Mouse (Mus musculus) hindbrain, embryonic 15.5 days (tissue): ENCODE results near the gene Smg6. TPM values are rescaled to one million over a fixed set of nuclear protein-coding genes. Genes with fewer than 3 reads are reported as not detected.

Experiments used
- ATAC-seq: fragments of 200-750 bp; cut with Nextera tagmentation; 2 replicates; pipeline ENCODE4 v1.8.0; 2017; ENCODE audit warnings: low read depth, moderate number of reproducible peaks, moderate TSS enrichment; ENCODE audit not compliant: low FRiP score
- H3K27ac ChIP-seq: fragments of 300-500 bp; sonication (generic); replicated peaks from 2 replicates; pipeline ENCODE4 v1.5.1; 2015; ENCODE audit warnings: mild to moderate bottlenecking, inconsistent platforms
- H3K27me3 ChIP-seq: fragments of 300-500 bp; sonication (generic); 2 replicates; pipeline ENCODE4 v1.6.1; 2015; ENCODE audit warnings: control low read depth, inconsistent platforms
- H3K36me3 ChIP-seq: fragments of 300-500 bp; sonication (generic); 2 replicates; pipeline ENCODE4 v1.6.1; 2015; ENCODE audit warnings: control low read depth, inconsistent platforms
- H3K4me1 ChIP-seq: fragments of 300-500 bp; sonication (generic); replicated peaks from 2 replicates; pipeline ENCODE4 v1.6.1; 2015; ENCODE audit warnings: control low read depth, inconsistent platforms
- H3K4me2 ChIP-seq: fragments of 300-500 bp; sonication (generic); 2 replicates; pipeline ENCODE4 v1.6.1; 2015; ENCODE audit warnings: moderate library complexity, mild to moderate bottlenecking, inconsistent platforms
- H3K4me3 ChIP-seq: fragments of 300-500 bp; sonication (generic); 2 replicates; pipeline ENCODE4 v1.5.1; 2015; ENCODE audit warnings: mild to moderate bottlenecking, inconsistent platforms
- H3K9ac ChIP-seq: fragments of 300-500 bp; sonication (generic); 2 replicates; pipeline ENCODE4 v1.6.1; 2015; ENCODE audit warnings: inconsistent platforms
- H3K9me3 ChIP-seq: fragments of 300-500 bp; sonication (generic); 2 replicates; pipeline ENCODE4 v1.6.1; 2016; ENCODE audit warnings: control low read depth, inconsistent platforms
- WGBS: fragments of 180-500 bp; shearing (Covaris S2); methylation state at CpG from one replicate; pipeline ENCODE4 v1.1.7; 2015; 5-methylcytosine and 5-hydroxymethylcytosine counted together
- polyA plus RNA-seq: library from polyadenylated mRNA; unstranded; fragments of >200 nt; fragmentation: Nextera tagmentation; extraction: Ambion mirVana; gene quantifications from 2 replicates; pipeline ENCODE4 v1.2.1, GENCODE M21; 2015

Smg6 gene
- polyA plus RNA-seq, 1 experiment from 2014 or later, result 13.5 TPM

DNA sequence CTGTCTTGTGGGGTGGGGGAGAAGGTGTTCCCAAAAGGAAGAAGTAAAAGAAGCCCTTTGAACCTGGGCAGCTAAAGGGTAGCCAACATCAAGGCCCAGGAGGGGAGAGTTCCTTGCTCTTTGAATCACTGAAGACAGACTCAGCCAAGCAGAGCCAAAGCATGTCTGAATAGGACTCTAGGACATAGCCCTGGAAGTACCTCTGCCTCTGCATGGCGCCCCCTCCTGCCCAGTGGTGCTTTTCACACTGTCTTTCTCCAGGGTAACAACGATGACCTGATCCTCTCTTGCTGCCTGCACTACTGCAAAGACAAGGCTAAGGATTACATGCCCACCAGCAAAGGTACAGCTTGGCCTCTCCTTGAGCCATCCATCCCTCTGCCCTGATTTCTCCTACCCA lies 233.9 kb downstream of the Smg6 start:
- Histone ChIP-seq H3K4me1 (no peaks in the 10 kb centered on the region), H3K4me2 (no peak overlapping the region), H3K27me3 (peaks cover 23% of the 10 kb centered on the region), H3K9me3 (no peaks in the 10 kb centered on the region), H3K9ac (no peak overlapping the region), H3K27ac (no peak overlapping the region), H3K4me3 (no peak overlapping the region), H3K36me3 (peaks cover 10% of the 10 kb centered on the region; the same call in 1 of the 2 replicates)
- 65% methylated on average over 2 of the region's 2 CpGs for WGBS
- ATAC-seq, result no peak

DNA sequence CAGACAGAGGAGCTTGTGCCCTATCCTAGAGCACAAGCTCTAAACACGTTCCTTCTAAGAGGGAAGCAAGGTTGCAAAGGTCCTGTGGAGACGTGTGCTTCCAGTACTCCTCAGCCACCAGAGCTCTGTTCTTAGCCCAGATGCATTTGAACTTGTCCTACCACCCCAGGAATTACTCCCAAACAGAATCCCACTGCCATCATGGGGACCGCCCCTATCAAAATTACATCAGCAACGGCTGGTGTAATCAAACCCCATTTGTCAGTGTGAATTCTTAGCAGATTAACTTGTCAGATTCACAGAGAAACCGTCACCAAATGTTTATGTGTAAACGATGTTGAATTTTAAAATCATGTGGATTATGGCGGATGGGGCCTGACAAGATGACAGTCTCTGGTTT lies 235.3 kb downstream of the Smg6 start:
- H3K9ac ChIP-seq, result no peak overlapping the region; the same call in 1 of the 2 replicates
- no peak overlapping the region for H3K27ac ChIP-seq
- ATAC-seq, result no peak
- H3K27me3 ChIP-seq, result peaks cover 37% of the 10 kb centered on the region
- peaks cover 9% of the 10 kb centered on the region for H3K4me1 ChIP-seq
- WGBS, result 89% methylated on average over 7 of the region's 7 CpGs
- no peaks in the 10 kb centered on the region for H3K9me3 ChIP-seq
- H3K36me3 ChIP-seq, result peaks cover 10% of the 10 kb centered on the region; the same call in 1 of the 2 replicates
- no peak overlapping the region for H3K4me2 ChIP-seq
- H3K4me3 ChIP-seq, result no peak overlapping the region

DNA sequence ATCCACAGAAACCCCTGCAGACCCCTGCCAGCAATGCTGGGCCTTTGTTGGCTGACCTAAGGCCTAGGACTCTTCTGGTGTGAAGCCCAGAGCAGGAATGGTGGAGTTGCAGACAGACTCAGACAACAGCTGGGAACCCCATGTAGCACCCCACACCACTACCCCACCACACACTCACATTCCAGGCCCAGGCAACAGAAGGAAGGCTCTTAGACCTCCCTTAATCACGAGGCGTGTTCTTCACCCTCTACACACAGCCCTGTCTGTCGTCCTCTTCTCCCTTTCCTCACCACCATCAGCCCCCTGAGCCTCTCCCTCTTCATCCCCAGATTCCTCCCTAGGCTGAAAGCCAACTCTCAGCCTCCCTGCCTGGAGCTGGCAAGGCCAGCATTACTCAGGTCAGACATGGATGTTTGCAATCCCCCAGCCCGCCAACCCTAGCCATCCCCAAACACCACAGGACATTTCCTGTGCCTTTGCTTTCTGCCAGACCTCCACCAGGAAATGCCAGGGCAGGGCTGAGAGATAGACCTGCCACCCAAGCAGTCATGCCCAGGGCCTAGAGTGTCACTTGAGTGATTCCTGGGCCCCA lies 235.9 kb downstream of the Smg6 start:
- no peak for ATAC-seq
- Histone ChIP-seq H3K27me3 (peaks cover 43% of the 10 kb centered on the region), H3K4me2 (no peak overlapping the region), H3K9ac (no peak overlapping the region), H3K27ac (no peak overlapping the region), H3K36me3 (peaks cover 10% of the 10 kb centered on the region; the same call in 1 of the 2 replicates), H3K4me3 (no peak overlapping the region), H3K9me3 (no peaks in the 10 kb centered on the region), H3K4me1 (peaks cover 15% of the 10 kb centered on the region)
- WGBS, result 64% methylated on average over 4 of the region's 4 CpGs

DNA sequence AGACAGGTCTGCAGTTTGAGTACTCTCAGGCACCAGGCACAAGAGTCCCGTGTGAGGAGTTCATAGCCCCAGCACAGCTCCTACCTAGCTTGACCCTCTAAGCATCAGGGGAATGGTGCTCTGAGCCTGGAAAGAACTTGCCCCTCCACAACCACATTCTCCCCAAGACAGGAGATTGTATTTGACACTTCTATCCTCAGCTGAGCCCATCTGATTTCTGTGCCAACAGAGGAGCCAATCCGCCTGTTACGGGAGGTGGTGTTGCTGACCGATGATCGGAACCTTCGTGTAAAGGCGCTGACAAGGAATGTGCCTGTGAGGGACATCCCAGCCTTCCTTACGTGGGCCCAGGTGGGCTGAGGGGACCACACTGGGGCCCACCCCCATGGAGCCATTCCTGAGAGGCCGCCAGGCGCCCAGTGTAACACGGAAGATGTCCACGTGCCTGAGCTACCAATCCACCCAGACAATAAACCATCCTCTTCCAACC lies 237.0 kb downstream of the Smg6 start:
- no peak for ATAC-seq
- Histone ChIP-seq H3K27me3 (peaks cover 54% of the 10 kb centered on the region), H3K9me3 (no peaks in the 10 kb centered on the region), H3K27ac (no peak overlapping the region), H3K4me3 (no peak overlapping the region), H3K9ac (no peak overlapping the region), H3K4me1 (peaks cover 26% of the 10 kb centered on the region), H3K36me3 (peaks cover 7% of the 10 kb centered on the region; the same call in 1 of the 2 replicates), H3K4me2 (no peak overlapping the region)
- WGBS, result 88% methylated on average over 12 of the region's 12 CpGs

DNA sequence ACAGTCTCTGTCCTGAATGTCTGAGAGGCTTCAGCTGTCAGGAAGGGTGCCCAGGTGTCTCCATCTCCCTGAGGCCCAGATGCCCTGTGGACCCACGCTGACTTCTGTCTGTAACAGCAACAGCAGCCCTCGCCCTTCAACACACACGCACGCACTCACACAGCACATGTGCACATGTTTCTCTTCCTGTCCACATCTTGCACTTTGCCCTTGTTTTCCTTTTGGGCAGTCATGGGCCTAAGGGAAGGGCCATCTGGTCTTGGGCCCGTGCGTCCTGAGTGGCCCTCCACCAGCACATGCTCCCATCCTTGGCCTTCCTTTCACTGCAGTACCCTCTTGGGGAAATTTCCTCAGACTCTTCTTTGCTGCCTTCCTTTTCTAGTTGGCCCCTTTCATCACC lies 237.8 kb downstream of the Smg6 start:
- H3K36me3 ChIP-seq, result peaks cover 7% of the 10 kb centered on the region; the same call in 1 of the 2 replicates
- no peaks in the 10 kb centered on the region for H3K9me3 ChIP-seq
- H3K27me3 ChIP-seq, result peaks cover 60% of the 10 kb centered on the region

DNA sequence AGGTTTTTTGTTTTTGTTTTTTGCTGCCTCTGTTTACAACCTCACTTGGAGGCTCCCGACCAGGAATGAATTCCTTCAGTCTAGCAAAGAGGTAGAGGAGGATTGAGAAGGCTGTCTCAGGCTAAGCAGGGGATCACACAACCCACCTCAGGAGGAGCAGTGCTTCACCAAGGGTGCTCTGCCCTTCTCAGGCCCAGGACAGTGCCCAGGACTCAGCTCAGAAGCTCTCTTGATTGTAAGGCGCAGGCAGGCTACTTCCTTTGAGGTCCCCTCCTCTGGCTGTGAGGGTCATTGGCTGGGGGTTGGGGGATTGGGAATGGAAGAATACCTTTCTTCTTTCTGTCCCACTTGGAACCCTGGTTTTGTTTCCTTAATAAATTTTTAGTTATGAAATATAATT lies 238.4 kb downstream of the Smg6 start:
- no peak overlapping the region for H3K4me3 ChIP-seq
- H3K9ac ChIP-seq, result no peak overlapping the region
- peaks cover 40% of the 10 kb centered on the region for H3K4me1 ChIP-seq
- H3K27ac ChIP-seq, result no peak overlapping the region
- H3K36me3 ChIP-seq, result peaks cover 7% of the 10 kb centered on the region; the same call in 1 of the 2 replicates
- no peak for ATAC-seq
- no peak overlapping the region for H3K4me2 ChIP-seq
- H3K9me3 ChIP-seq, result no peaks in the 10 kb centered on the region
- 70% methylated on average over 2 of the region's 2 CpGs for WGBS
- H3K27me3 ChIP-seq, result peaks cover 67% of the 10 kb centered on the region

More for the DNA sequence above, 237.8 kb downstream of the Smg6 start:
- 87% methylated on average over 6 of the region's 6 CpGs for WGBS
- H3K4me1 ChIP-seq, result peaks cover 34% of the 10 kb centered on the region
- no peak overlapping the region for H3K9ac ChIP-seq
- H3K4me2 ChIP-seq, result no peak overlapping the region
- no peak overlapping the region for H3K27ac ChIP-seq
- ATAC-seq, result no peak
- no peak overlapping the region for H3K4me3 ChIP-seq

DNA sequence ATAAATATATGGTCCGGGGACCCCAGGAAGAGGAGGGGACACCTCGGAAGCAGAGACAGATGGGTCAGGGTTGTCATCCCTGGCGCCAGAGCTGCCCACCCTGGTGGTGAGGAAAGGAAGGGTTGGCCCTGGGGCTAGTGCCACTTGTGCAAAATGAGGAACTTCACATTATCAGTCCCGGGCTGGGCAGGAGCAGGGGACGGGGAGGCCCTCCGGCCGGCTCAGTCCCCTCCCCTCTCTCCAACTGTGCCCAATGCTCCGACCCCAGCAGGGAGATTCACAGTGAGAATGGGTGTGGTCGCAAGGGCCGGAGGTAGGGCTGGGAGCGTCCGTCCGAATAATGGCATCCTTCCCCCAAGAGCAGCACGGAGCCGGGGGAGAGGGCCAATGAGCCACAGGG lies 239.1 kb downstream of the Smg6 start:
- no peak for ATAC-seq
- Histone ChIP-seq H3K36me3 (peaks cover 7% of the 10 kb centered on the region; the same call in 1 of the 2 replicates), H3K4me3 (peak overlapping the region; percentile 1; the same call in 1 of the 2 replicates), H3K27ac (no peak overlapping the region), H3K27me3 (peaks cover 69% of the 10 kb centered on the region), H3K9ac (no peak overlapping the region), H3K4me1 (peaks cover 47% of the 10 kb centered on the region), H3K9me3 (no peaks in the 10 kb centered on the region), H3K4me2 (no peak overlapping the region)
- WGBS, result 18% methylated on average over 15 of the region's 15 CpGs

DNA sequence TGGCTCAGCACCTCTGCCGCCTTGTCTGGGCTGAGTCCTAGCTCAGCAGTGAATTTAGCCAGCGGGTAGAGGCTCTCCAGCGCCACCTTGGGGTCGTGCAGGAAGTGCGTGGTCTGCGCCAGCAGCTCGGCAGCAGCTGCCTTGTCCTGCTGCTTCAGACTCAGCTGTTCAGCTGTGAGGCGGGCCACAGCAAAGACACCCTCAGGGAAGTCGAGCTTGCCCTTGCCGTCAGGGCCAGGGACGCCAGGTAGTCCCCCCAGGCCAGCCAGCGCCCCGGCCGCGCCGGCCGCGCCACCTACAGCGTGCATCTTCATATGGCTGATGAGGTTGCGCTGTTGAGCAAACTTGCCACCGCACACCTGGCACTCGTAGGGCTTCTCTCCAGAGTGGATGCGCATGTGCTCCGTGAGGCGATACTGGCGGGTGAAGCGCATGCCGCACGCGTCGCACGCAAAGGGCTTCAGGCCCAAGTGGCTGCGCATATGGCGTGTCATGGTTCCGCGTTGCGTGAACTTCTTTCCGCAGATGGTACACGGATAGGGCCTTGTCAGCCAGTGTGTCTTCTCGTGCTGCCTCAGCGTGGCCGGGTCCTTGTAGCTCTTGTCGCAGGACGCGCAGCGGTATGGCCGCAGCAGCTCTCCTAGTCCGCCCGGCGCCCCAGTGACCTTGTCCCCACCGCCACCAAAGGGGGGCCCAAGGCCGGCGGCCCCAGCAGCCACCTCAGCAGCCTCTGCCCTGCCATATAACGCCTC lies 240.0 kb downstream of the Smg6 start:
- Histone ChIP-seq H3K9me3 (no peaks in the 10 kb centered on the region), H3K4me2 (peak overlapping the region; percentile 98), H3K9ac (peak overlapping the region; percentile 18; the same call in 1 of the 2 replicates), H3K27me3 (peaks cover 69% of the 10 kb centered on the region), H3K36me3 (peaks cover 7% of the 10 kb centered on the region; the same call in 1 of the 2 replicates), H3K27ac (no peak overlapping the region), H3K4me1 (peaks cover 56% of the 10 kb centered on the region), H3K4me3 (peak overlapping the region; percentile 45)
- no peak for ATAC-seq
- 4% methylated on average over 54 of the region's 54 CpGs for WGBS

DNA sequence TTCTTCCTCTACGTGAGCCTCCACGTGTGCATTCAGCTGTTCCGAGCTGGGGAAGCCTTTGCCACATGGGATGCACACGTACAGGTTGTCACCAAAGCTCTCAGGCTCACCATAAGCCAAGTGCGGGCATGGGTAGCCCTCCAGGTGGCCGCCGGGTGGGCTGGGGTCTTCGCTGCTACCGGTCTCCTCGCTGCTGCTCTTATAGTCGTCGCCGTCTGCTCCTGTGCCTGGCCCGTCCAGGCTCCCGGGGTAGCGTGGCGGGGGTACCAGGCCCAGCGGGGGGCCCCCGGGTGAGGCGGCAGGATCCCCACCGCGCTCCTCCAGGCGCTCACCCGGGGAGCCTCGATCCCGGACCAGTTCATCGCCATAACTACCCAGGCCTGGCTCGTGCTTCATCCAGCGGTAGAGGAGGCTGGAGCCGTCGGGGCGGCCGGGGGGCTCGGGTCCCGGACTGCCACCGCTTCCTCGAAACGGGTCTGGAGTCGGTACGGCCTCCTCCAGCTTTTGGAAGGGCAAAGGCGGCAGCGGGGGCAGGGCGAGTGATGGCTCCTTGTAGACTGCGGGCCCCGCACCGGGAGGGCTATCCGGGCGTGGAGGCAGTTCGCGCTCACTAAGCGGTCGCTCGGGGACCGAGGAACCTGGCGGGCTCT lies 240.7 kb downstream of the Smg6 start:
- Histone ChIP-seq H3K36me3 (peaks cover 7% of the 10 kb centered on the region; the same call in 1 of the 2 replicates), H3K9ac (peak overlapping the region; percentile 23; the same call in 1 of the 2 replicates), H3K4me2 (peak overlapping the region; percentile 98), H3K4me1 (peaks cover 62% of the 10 kb centered on the region), H3K4me3 (peak overlapping the region; percentile 45), H3K27me3 (peaks cover 69% of the 10 kb centered on the region), H3K27ac (no peak overlapping the region), H3K9me3 (no peaks in the 10 kb centered on the region)
- WGBS, result 7% methylated on average over 55 of the region's 55 CpGs
- ATAC-seq, result no peak

DNA sequence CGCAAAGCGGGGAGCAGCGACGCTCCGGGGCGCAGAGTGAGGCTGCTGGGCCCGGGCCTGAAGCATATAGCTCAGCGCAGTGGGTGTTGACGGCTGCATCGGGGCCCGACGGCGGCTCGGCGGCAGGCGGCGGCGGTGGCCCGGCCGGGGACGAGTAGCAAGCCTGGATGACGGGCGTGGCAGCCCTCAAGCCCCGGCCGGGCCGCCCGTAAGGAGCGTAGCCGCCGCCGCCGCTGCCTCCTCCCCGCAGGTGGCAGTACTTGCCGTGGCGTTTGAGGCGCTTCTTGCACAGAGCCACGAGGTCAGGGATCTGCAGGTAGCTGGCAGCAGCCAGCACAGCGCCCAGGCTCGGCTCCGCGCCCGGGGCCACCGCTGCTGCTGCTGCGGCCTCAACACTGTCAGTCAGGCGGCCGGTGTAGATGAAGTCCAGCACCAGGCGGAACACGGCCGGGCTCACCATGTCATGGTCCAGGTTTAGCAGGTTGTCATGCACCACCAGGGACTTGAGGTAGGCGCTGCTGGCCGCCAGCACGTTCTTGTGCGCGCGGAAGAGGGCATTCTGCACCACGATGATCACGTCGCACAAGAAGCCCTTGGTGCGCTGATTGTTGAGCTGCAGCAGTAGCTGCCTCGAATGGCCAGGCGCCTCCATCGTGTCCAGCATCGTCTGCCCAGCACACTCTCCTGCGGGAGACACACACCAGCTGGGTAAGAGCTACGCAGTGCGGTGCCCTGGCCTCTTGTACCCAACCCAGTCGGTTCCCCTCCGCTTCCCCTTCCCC lies 241.4 kb downstream of the Smg6 start:
- Histone ChIP-seq H3K9me3 (no peaks in the 10 kb centered on the region), H3K27ac (0 out of 2 replicates have a peak overlapping the region, but pooled peaks have one; percentile 1)

More for the DNA sequence above, 241.4 kb downstream of the Smg6 start:
- Histone ChIP-seq H3K4me1 (peaks cover 68% of the 10 kb centered on the region), H3K9ac (peak overlapping the region; percentile 23; the same call in 1 of the 2 replicates), H3K4me2 (peak overlapping the region; percentile 98), H3K4me3 (peak overlapping the region; percentile 45), H3K36me3 (peaks cover 7% of the 10 kb centered on the region; the same call in 1 of the 2 replicates), H3K27me3 (peaks cover 69% of the 10 kb centered on the region)
- WGBS, result 4% methylated on average over 68 of the region's 68 CpGs
- no peak for ATAC-seq
